Mouse (Mus musculus) left cerebral cortex, adult 18-20 months (tissue): ENCODE results near the gene Ago3. TPM values are rescaled to one million over a fixed set of nuclear protein-coding genes. Genes with fewer than 3 reads are reported as not detected.
A peak's percentile ranks its signal among the peaks of the same experiment; 100 is the strongest.

ENCODE experiments used
- DNase-seq, 2 experiments: peaks; one replicate each; pipeline ENCODE4 v3.0.0; 2021 to 2022; ENCODE audit warnings: low spot score in 2 of 2, mixed read lengths in 1 of 2
- long read RNA-seq, 2 experiments: library from polyadenylated mRNA; stranded (forward); transcript quantifications; one replicate each; pipeline ENCODE4 v2.0.0; 2021
- total RNA-seq, 2 experiments: library from RNA; stranded (reverse); gene quantifications; 2 replicates each; pipeline ENCODE4 v1.2.3; 2021

Ago3 gene
- total RNA-seq: 10 to 100 TPM; 33.2 to 35.6 TPM
- long read RNA-seq, experiment 1, partial matches to known transcripts: 0 of 11 reads
- long read RNA-seq, experiment 1, other reads (novel, unspliced or antisense): 11 of 11 reads
- long read RNA-seq, experiment 2, full-length matches to known transcripts: 2 of 6 reads
- long read RNA-seq, experiment 2, partial matches to known transcripts: 0 of 6 reads
- long read RNA-seq, experiment 2, other reads (novel, unspliced or antisense): 4 of 6 reads

- DNase-seq: peak; percentile 96 to 98
Measured at GRCm38 (mm10) chr4:126429347-126430079, at the start of gene Ago3. Ago3 (minus strand) TSS chr4:126429556.

- DNase-seq: no peak
Measured at GRCm38 (mm10) chr4:126473031-126473430, 43.7 kb upstream of the Ago3 start.

- no peak for DNase-seq
Measured at GRCm38 (mm10) chr4:126469334-126469733, 40.0 kb upstream of the Ago3 start.

- no peak for DNase-seq
Measured at GRCm38 (mm10) chr4:126468925-126469324, 39.6 kb upstream of the Ago3 start.

- DNase-seq: peak; percentile 94 to 95
Measured at GRCm38 (mm10) chr4:126468285-126468901, 39.0 kb upstream of the Ago3 start, which contains the start of gene Ago1. Ago1 (minus strand) TSS chr4:126468583.

GRCm38 (mm10) chr4:126467721-126468284 lies 38.4 kb upstream of the Ago3 start:
- peak; percentile 31 to 51 for DNase-seq

GRCm38 (mm10) chr4:126466251-126466750 lies 36.9 kb upstream of the Ago3 start:
- no peak for DNase-seq

GRCm38 (mm10) chr4:126465843-126466242 lies 36.5 kb upstream of the Ago3 start:
- no peak for DNase-seq

GRCm38 (mm10) chr4:126464892-126465235 lies 35.5 kb upstream of the Ago3 start:
- DNase-seq: no peak

GRCm38 (mm10) chr4:126464189-126464891 lies 35.0 kb upstream of the Ago3 start:
- DNase-seq: no peak

- no peak for DNase-seq
Measured at GRCm38 (mm10) chr4:126455441-126455840, 26.1 kb upstream of the Ago3 start.

GRCm38 (mm10) chr4:126454547-126455254 lies 25.3 kb upstream of the Ago3 start:
- no peak for DNase-seq

- DNase-seq: no peak
Measured at GRCm38 (mm10) chr4:126450268-126450667, 20.9 kb upstream of the Ago3 start.

GRCm38 (mm10) chr4:126447126-126447525 lies 17.8 kb upstream of the Ago3 start:
- DNase-seq: no peak

GRCm38 (mm10) chr4:126444528-126444927 lies 15.2 kb upstream of the Ago3 start:
- DNase-seq: no peak

GRCm38 (mm10) chr4:126438261-126438660 lies 8.9 kb upstream of the Ago3 start:
- DNase-seq: no peak

- no peak for DNase-seq
Measured at GRCm38 (mm10) chr4:126436268-126436667, 6.9 kb upstream of the Ago3 start.

- DNase-seq: no peak
Measured at GRCm38 (mm10) chr4:126434094-126434493, 4.7 kb upstream of the Ago3 start.

GRCm38 (mm10) chr4:126433175-126433574 lies 3.8 kb upstream of the Ago3 start:
- no peak for DNase-seq

GRCm38 (mm10) chr4:126431746-126432145 lies 2.4 kb upstream of the Ago3 start:
- no peak for DNase-seq
